Mouse (Mus musculus): ENCODE results near the gene Rpl38. TPM values are rescaled to one million over a fixed set of nuclear protein-coding genes. Genes with fewer than 3 reads are reported as not detected.

Gene Rpl38
- 809 and 885 TPM in 2 replicates for polyA plus RNA-seq (2015; fragmentation: Nextera tagmentation; extraction: Ambion mirVana)

DNA sequence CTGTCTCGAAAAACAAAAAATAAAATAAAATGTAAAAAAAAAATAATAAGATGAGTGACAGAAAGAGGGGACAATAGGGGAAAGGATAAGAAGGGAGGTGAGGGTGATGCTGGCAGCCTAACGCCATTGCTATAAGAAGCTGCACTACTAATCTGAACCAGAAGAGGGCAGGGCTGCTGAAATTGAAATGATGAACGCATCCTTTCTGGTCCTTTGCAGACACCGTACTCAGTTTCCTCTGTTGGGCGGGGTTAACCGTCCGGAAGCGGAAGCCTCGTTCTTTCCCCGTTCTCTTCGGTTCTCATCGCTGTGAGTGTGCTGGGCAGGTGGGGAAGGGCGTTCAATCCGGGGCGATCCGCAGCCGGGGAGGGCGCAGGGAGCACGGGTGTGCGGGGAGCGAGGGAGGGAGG is at the start of gene Rpl38:
TSS of gene Rpl38 (plus strand) at position 224 of the 410 bp plus-strand sequence.
- Histone ChIP-seq H3K9me3 (no peaks in the 10 kb centered on the region), H3K27me3 (peaks cover 13% of the 10 kb centered on the region; the same call in 1 of the 2 replicates), H3K36me3 (peaks cover 33% of the 10 kb centered on the region), H3K4me3 (peak within 1 kb of the TSS; percentile 88), H3K9ac (peak within 1 kb of the TSS; percentile 95), H3K4me1 (replicated peaks) (peaks cover 33% of the 10 kb centered on the region), H3K4me2 (peak within 1 kb of the TSS; percentile 82), H3K27ac (peak within 1 kb of the TSS; percentile 93)
- ATAC-seq (ENCODE audit: low FRiP score), result peak; percentile 82
- 1% methylated on average over 21 of the region's 21 CpGs for WGBS

DNA sequence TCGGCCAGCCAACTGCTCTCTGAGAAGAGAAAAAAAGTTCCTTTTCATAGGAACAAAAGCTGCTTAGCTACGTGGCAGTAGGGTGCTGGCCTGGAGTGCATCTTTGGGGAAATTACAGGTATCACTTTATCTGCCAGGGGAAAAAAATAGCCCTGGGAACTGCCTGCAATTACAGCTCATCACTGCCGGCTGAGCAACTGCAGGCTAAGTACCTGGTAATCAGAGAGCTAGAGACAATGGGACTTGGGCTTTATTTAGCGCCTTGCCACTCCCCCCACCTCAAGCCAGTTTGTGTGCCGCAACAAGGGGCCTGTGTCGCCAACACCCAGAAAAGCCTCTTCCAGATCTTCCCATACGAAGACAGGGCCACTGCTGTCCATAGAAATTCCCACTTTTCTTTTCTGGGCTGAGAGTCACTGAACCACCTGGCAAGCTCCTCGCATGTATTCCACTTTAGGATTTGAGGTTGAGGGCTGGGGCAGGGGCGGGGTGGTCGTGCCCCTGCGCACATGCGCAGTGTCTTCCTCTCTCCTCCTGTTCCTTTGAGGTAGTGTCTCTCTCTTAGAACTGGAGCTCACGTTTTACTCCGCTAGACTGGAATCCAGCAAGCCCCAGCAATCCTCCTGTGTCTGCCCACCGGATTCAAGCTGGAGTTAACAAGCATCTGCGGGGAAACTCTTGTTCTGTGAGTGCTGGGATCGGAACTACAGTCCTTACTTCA is 49.5 kb upstream of the Rpl38 start:
- Histone ChIP-seq H3K4me1 (replicated peaks) (no peaks in the 10 kb centered on the region; the same call in 1 of the 2 replicates), H3K27ac (no peak overlapping the region), H3K4me2 (no peak overlapping the region), H3K27me3 (0 out of 2 replicates have a peak, but pooled peaks cover 5% of the 10 kb centered on the region), H3K9ac (no peak overlapping the region), H3K36me3 (no peaks in the 10 kb centered on the region), H3K4me3 (no peak overlapping the region), H3K9me3 (no peaks in the 10 kb centered on the region)
- ATAC-seq (ENCODE audit: low FRiP score), result no peak
- WGBS, result 55% methylated on average over 17 of the region's 17 CpGs

DNA sequence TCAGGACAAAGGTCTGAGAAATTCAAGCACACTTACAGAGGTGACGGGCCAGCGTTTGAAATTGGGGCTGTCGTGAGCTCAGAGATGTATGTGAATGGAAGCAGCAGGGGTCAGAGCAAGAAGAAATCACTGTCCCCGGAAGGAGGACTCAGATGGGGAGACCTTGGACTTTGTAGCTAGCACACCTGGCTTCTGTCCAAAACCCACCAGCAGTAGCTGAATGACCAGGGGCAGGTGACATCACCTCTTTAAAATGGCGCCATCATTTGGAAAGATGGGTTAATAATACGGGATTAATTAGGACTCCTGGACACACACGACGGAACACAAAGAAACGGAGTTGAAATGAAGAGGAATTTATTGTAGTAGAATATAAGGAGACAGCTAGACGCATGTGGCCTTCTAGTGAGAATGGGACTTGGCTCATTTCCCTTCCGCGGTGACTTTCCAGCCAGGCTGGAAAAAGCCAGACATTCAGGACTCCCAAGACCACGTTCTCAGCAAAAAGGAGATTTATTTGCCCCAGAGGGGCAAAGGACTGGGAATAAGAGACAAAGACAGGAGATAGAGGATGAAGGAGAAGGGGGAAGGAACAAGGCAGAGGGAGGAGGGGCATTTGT is 42.1 kb upstream of the Rpl38 start:
- WGBS, result 55% methylated on average over 13 of the region's 13 CpGs
- Histone ChIP-seq H3K9me3 (no peaks in the 10 kb centered on the region), H3K27me3 (no peaks in the 10 kb centered on the region), H3K36me3 (no peaks in the 10 kb centered on the region), H3K4me3 (no peak overlapping the region), H3K9ac (no peak overlapping the region), H3K4me2 (no peak overlapping the region), H3K27ac (no peak overlapping the region; the same call in 1 of the 2 replicates), H3K4me1 (replicated peaks) (peaks cover 6% of the 10 kb centered on the region; the same call in 1 of the 2 replicates)
- ATAC-seq (ENCODE audit: low FRiP score), result no peak

DNA sequence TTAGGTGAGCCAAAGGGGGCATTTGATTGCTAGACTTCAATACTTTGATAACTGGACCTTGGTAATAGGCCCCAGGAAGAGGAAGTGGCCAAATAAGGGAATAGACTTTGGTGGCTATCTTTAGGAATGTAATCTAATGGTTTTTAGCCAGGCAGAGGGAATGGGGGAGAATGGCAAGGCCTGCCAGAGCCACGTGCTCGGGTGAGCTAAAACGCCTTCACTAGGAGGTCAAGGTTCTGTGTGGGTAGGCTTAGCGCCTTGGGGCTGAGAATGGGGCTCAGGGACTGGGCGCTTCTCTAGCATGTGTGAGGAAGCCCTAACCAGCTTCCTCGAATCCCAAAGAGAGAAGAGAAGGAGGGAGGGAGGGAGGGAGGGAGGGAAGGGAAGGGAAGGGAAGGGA is 41.3 kb upstream of the Rpl38 start:
- Histone ChIP-seq H3K36me3 (no peaks in the 10 kb centered on the region), H3K4me1 (replicated peaks) (peaks cover 6% of the 10 kb centered on the region; the same call in 1 of the 2 replicates), H3K9me3 (no peaks in the 10 kb centered on the region), H3K9ac (no peak overlapping the region), H3K4me2 (no peak overlapping the region), H3K27me3 (no peaks in the 10 kb centered on the region), H3K27ac (no peak overlapping the region), H3K4me3 (no peak overlapping the region)
- 85% methylated on average over 6 of the region's 6 CpGs for WGBS
- no peak for ATAC-seq (ENCODE audit: low FRiP score)

DNA sequence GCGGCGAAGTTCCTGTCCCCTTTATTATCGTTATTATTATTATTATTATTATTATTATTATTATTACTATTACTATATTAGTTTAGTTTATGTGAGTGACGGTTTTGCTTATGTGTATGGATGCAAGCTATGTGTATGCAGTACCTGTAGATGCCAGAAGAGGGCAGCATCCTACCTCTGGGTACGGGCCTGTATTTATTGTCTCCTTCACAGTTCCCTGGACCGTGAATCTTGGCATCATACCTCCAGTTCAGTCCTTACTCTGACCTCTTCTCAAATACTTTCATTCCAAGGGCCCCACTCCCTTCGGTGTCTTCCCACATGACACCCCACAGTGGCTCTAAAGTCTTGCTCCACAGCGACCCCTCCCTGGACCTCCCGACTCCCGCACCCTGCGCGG is 40.3 kb upstream of the Rpl38 start:
- H3K36me3 ChIP-seq, result no peaks in the 10 kb centered on the region
- ATAC-seq (ENCODE audit: low FRiP score), result no peak
- H3K4me3 ChIP-seq, result no peak overlapping the region
- H3K9ac ChIP-seq, result no peak overlapping the region
- 76% methylated on average over 12 of the region's 12 CpGs for WGBS
- H3K9me3 ChIP-seq, result no peaks in the 10 kb centered on the region
- no peak overlapping the region for H3K4me2 ChIP-seq
- no peaks in the 10 kb centered on the region for H3K27me3 ChIP-seq
- H3K27ac ChIP-seq, result no peak overlapping the region
- H3K4me1 ChIP-seq (replicated peaks), result peaks cover 6% of the 10 kb centered on the region; the same call in 1 of the 2 replicates

DNA sequence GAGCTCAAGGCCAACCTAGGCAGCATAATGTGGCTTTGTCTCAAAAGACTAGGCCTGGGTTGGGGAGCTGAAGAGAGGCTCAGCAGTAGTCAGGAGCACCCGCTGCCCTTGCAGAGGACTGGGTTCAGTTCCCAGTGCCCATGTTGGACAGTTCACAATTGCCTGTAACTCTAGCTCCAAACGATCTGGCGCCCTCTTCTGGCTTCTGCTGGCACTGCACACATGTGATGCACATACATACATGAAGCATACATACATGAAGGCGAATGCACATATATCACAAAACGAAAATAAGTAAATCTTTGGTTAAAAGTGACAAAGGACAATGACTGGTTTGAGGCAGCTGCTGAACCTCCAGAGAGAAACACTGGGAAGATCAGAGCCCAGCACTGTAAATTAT is 38.3 kb upstream of the Rpl38 start:
- Histone ChIP-seq H3K4me1 (replicated peaks) (peaks cover 6% of the 10 kb centered on the region; the same call in 1 of the 2 replicates), H3K4me3 (no peak overlapping the region), H3K9me3 (no peaks in the 10 kb centered on the region), H3K27ac (no peak overlapping the region), H3K4me2 (no peak overlapping the region), H3K36me3 (no peaks in the 10 kb centered on the region), H3K9ac (no peak overlapping the region), H3K27me3 (peaks cover 5% of the 10 kb centered on the region; the same call in 1 of the 2 replicates)
- 84% methylated on average over 5 of the region's 5 CpGs for WGBS
- no peak for ATAC-seq (ENCODE audit: low FRiP score)

DNA sequence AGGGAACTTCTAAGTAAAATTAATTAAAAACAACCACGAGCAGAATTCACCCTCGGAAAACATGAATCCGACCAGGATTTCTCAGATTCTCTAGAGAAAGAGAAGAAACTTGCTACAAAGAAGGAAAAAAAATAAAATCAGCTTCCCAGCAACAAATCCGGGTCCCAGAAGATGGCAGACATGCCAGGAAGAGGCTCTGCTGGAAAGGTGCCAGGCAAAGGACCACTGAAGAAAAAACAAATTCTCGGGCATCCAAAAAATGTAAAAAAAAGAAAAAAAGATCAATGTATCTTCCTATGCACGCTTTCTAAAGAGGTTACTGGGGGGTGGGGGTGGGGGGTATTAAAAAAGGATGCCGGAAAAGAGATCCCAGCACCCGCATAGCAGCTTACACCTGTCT is 36.1 kb upstream of the Rpl38 start:
- Histone ChIP-seq H3K4me1 (replicated peaks) (peaks cover 17% of the 10 kb centered on the region), H3K36me3 (no peaks in the 10 kb centered on the region)
- WGBS, result 80% methylated on average over 8 of the region's 8 CpGs

DNA sequence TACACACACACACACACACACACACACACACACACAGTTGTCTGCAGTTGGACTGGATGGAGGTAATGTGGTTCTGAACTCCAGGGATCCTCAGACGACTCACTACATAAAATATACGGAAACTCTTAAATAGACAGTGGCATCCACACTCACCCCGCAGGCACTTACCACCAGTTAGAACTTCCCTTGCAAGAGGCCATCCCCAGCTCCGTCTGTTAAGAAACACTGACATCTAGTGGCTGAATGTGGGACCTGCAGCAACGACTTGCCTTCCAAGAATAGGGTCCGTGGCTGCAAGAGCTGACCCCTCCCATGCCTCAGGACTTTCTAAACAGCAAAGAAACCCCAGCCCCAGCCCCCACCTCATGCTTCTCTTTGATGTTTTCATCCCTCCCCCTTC is 32.0 kb upstream of the Rpl38 start:
- Histone ChIP-seq H3K36me3 (no peaks in the 10 kb centered on the region), H3K4me3 (no peak overlapping the region), H3K4me1 (replicated peaks) (peaks cover 37% of the 10 kb centered on the region), H3K9me3 (no peaks in the 10 kb centered on the region), H3K9ac (no peak overlapping the region), H3K4me2 (peak overlapping the region; percentile 34; the same call in 1 of the 2 replicates), H3K27ac (peak overlapping the region; percentile 52; the same call in 1 of the 2 replicates), H3K27me3 (peaks cover 38% of the 10 kb centered on the region)
- peak; percentile 74 for ATAC-seq (ENCODE audit: low FRiP score)
- WGBS, result under 1% methylated on average over 6 of the region's 6 CpGs

More for the DNA sequence above, 36.1 kb upstream of the Rpl38 start:
- no peak overlapping the region for H3K4me2 ChIP-seq
- H3K27me3 ChIP-seq, result peaks cover 11% of the 10 kb centered on the region
- H3K9me3 ChIP-seq, result no peaks in the 10 kb centered on the region
- ATAC-seq (ENCODE audit: low FRiP score), result no peak
- no peak overlapping the region for H3K4me3 ChIP-seq
- no peak overlapping the region for H3K27ac ChIP-seq
- H3K9ac ChIP-seq, result no peak overlapping the region

DNA sequence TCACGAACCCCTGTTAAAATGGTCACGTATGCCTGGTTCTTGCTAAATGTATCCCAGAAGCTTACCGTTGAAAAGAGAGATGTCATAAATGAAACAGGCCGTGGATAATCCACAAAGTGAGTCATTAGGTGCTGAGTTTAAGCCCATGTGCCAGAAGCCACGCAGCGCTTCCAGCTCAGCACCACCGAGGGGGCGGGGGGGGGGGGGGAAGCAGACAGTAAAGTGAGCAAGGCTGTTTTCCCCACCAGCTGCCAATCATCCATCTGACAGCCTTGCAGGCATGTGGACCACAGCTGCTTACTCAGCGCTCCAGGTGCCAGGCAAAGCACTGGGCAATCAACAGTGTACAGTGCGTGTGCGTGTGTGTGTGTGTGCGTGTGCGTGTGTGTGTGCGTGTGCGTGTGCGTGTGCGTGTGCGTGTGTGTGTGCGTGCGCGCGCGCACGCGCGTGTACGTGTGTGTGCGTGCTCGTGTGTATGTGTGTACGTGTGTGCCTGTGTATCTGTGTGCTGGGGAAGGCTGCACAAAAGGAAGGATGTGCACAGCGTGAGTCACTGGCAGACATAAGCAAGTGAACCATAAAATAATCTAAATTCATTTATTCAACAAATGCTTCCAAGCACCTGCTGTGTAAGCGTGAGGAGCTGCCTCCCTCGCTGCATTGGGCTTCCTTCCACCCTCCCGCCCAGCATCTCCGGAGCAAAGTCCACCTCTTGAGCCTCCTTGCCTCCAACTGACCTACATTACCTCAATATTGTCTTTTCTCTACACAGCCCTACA is 31.4 kb upstream of the Rpl38 start:
- WGBS, result 53% methylated on average over 33 of the region's 35 CpGs
- Histone ChIP-seq H3K4me2 (peak overlapping the region; percentile 34; the same call in 1 of the 2 replicates), H3K27ac (peak overlapping the region; percentile 52), H3K27me3 (peaks cover 41% of the 10 kb centered on the region), H3K4me1 (replicated peaks) (peaks cover 42% of the 10 kb centered on the region), H3K4me3 (no peak overlapping the region), H3K36me3 (no peaks in the 10 kb centered on the region), H3K9ac (no peak overlapping the region), H3K9me3 (no peaks in the 10 kb centered on the region)
- peak; percentile 45 for ATAC-seq (ENCODE audit: low FRiP score)

DNA sequence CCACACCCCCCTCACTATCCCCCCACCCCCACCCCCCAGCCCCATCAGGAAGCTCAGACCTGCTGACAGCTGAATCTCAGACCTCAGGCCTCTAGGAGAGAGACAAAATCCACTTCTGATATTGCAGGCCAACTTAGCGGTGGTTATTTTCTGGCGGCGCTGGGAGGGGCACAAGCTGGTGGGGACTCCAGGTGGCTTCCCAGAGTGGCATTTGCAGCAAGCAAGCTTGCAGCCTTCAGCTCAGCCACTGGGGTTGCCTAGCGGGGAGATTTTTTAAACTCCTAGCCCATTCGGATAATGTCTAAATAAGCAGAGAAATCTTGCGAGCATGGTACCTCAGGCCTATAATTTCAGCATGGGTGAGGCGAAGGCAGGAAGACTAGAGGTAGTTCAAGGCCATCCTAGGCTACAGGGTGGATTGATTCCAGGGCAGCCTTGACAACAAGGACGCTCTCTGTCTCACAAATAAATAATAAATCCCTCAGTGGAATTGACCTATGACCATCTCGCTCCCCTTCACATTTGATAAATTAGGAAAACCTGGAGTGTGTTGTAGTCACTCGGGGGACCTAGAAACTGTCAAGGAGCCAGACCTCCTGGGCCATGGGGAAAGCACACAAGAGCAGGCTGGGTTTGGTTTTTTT is 29.6 kb upstream of the Rpl38 start:
- Histone ChIP-seq H3K4me1 (replicated peaks) (peaks cover 42% of the 10 kb centered on the region), H3K36me3 (no peaks in the 10 kb centered on the region), H3K27ac (no peak overlapping the region), H3K27me3 (peaks cover 41% of the 10 kb centered on the region), H3K9ac (no peak overlapping the region), H3K9me3 (no peaks in the 10 kb centered on the region), H3K4me2 (no peak overlapping the region), H3K4me3 (no peak overlapping the region)
- WGBS, result 55% methylated on average over 10 of the region's 10 CpGs
- no peak for ATAC-seq (ENCODE audit: low FRiP score)

DNA sequence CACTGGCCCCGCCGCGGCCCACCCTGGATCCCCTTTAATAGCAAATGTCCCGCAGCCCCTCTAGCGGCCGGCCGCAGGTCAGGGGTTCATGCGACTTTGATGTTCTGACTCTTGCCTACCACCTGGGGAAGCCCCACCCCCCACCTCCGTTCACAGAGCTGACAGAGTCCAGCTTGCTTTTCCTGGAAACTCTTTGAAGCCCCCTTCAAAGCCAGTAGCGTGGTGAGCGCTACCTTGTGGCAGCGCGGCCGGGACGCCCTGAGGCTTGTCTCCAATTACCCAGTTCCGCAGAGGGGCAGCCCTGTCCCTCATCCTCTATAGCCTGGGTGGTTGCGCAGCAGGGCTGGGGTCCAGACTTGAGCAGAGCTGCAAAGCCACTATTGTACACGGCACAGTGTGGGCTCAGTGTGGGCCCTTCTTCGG is 28.6 kb upstream of the Rpl38 start:
- no peak overlapping the region for H3K9ac ChIP-seq
- peaks cover 39% of the 10 kb centered on the region for H3K27me3 ChIP-seq
- no peaks in the 10 kb centered on the region for H3K9me3 ChIP-seq
- ATAC-seq (ENCODE audit: low FRiP score), result no peak
- WGBS, result 2% methylated on average over 19 of the region's 19 CpGs
- H3K4me1 ChIP-seq (replicated peaks), result peaks cover 42% of the 10 kb centered on the region
- H3K36me3 ChIP-seq, result no peaks in the 10 kb centered on the region
- H3K27ac ChIP-seq, result no peak overlapping the region
- H3K4me3 ChIP-seq, result no peak overlapping the region
- H3K4me2 ChIP-seq, result peak overlapping the region; percentile 25; the same call in 1 of the 2 replicates

DNA sequence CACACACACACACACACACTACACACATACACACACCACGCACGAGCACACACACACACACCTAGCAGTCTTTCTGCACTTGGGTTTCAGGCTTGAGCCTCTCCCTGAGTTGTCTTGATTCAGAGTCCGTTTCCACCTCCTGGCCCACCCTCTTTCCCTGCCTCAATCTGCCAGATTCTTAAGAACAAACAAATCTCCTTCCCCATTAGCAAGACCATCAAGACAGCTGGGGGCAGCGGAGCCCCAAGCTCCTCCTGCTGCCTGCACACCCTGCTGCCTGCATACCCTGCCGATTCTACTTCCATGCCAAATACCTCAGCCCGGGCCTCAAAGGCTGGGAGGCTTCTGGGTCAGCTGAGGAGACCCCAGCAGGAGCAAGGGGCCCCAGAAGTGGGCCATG is 27.7 kb upstream of the Rpl38 start:
- H3K27ac ChIP-seq, result no peak overlapping the region
- WGBS, result 43% methylated on average over 6 of the region's 6 CpGs
- no peak overlapping the region for H3K4me3 ChIP-seq
- no peak for ATAC-seq (ENCODE audit: low FRiP score)
- no peaks in the 10 kb centered on the region for H3K9me3 ChIP-seq
- H3K27me3 ChIP-seq, result peaks cover 33% of the 10 kb centered on the region
- no peak overlapping the region for H3K4me2 ChIP-seq
- no peaks in the 10 kb centered on the region for H3K36me3 ChIP-seq
- H3K4me1 ChIP-seq (replicated peaks), result peaks cover 40% of the 10 kb centered on the region
- no peak overlapping the region for H3K9ac ChIP-seq

Data from hindbrain, embryonic 13.5 days (tissue).